Mouse (Mus musculus): ENCODE measurements around the gene Gm11563. TPM values are rescaled to one million over a fixed set of nuclear protein-coding genes. Genes with fewer than 3 reads are reported as not detected.
"Not testable (repeated sequence)": the region's sequence is repeated elsewhere in the genome, so short reads cannot be mapped to it uniquely, and the experiment has no call there.

Gm11563 gene
- not detected in 2 replicates for total RNA-seq (2014; fragmentation: Nextera tagmentation)
- not detected in 2 replicates for total RNA-seq (2017)
- polyA plus RNA-seq (2012), result not detected in 2 replicates

DNA sequence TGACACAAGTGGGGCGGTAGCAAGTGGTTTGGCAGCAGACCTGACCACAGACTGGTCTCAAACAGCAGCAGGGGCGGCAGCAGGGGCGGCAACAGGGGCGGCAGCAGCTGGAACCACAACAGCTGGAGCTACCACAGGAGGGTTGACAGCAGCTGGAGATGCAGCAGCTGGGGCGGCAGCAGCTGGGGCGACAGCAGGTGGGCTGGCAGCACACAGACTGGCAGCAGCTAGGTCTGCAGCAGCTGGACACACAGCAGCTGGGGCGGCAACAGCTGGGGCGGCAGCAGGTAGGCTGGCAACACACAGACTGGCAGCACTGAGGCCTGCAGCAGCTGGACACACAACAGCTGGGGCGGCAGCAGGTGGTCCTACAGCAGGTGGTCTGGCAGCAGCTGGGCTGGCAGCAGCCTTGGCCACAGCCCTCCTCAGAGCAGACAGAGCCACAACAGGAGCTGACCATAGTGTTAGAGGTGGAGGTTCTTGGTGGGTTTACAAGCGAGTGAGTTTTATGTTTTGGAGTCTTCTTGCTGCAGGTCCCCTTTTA is at the start of gene Gm11563:
Gene Gm11563, minus strand, starts transcription at position 494 of the 544 bp plus-strand sequence.
- not testable (repeated sequence) for H3K4me3 ChIP-seq (ENCODE audit: low read depth, low read length); H3K4me1 ChIP-seq (ENCODE audit: insufficient read depth, low read depth, low read length); DNase-seq (ENCODE audit: low spot score); H3K36me3 ChIP-seq (replicated peaks); H3K27me3 ChIP-seq (ENCODE audit: insufficient read depth, low read length); ATAC-seq (ENCODE audit: extremely low read depth, insufficient number of reproducible peaks, low FRiP score, poor library complexity, severe bottlenecking)
- H3K9me3 ChIP-seq (replicated peaks), result peaks cover 25% of the 10 kb centered on the region

DNA sequence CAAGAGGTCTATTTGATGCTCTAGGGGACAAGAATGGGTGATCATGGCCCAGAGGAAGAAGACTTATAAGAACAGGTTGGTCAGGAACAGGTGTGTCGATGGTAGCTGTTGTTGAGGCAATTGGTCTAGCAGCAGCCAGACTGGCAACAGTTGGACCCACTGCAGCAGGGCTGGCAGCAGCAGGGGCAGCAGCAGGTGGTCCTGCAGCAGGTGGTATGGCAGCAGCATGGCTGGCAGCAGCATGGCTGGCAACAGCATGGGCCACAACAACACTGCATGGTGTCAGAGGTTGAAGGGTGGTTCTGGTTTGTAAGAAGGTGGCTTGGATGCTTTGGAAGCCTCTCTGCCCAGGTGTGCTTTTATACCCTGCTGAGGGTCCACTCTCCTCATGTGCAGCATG is 31.7 kb upstream of the Gm11563 start, which contains the start of gene Gm14190:
Gene Gm14190, minus strand, starts transcription at position 278 of the 400 bp plus-strand sequence.
- DNase-seq (ENCODE audit: low spot score) (no peak), ATAC-seq (ENCODE audit: extremely low read depth, insufficient number of reproducible peaks, low FRiP score, poor library complexity, severe bottlenecking) (no peak)
- TF ChIP-seq GATA1 (IDR thresholded peaks at IDR 0.05; ENCODE audit: borderline replicate concordance, low read length) (no peak), GATA2 (IDR thresholded peaks at IDR 0.05; ENCODE audit: borderline replicate concordance, low read depth, low read length) (no peak), POLR2AphosphoS5 (IDR thresholded peaks at IDR 0.05; ENCODE audit: insufficient replicate concordance, low read depth, low read length) (no peak), CTCF (IDR thresholded peaks at IDR 0.05; ENCODE audit: low read depth, low read length) (no peak), TAL1 (conservative IDR thresholded peaks at IDR 0.05; ENCODE audit: low read depth, low read length) (no peak)
- H3K27me3 ChIP-seq (ENCODE audit: insufficient read depth, low read length), result no peaks in the 10 kb centered on the region
- H3K4me1 ChIP-seq (ENCODE audit: insufficient read depth, low read depth, low read length), result no peaks in the 10 kb centered on the region
- no peaks in the 10 kb centered on the region for H3K36me3 ChIP-seq (replicated peaks)
- H3K9me3 ChIP-seq (replicated peaks), result peaks cover 5% of the 10 kb centered on the region
- H3K4me3 ChIP-seq (ENCODE audit: low read depth, low read length), result no peak within 1 kb of the TSS

DNA sequence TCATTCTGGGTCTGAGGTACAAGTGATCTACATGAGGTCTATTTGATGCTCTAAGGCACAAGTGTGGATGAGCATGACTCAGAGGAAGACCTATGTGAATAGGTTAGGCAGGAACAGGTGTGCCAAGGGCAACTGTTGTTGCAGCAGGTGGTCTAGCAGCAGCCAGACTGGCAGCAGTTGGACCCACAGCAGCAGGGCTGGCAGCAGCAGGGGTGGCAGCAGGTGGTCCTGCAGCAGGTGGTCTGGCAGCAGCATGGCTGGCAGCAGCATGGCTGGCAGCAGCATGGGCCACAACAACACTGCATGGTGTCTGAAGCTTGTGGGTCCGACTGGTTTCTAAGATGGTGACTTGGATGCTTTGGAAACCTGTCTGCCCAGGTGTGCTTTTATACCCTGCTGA is 26.5 kb upstream of the Gm11563 start:
- H3K36me3 ChIP-seq (replicated peaks); H3K4me3 ChIP-seq (ENCODE audit: low read depth, low read length); H3K4me1 ChIP-seq (ENCODE audit: insufficient read depth, low read depth, low read length); ATAC-seq (ENCODE audit: extremely low read depth, insufficient number of reproducible peaks, low FRiP score, poor library complexity, severe bottlenecking); H3K27me3 ChIP-seq (ENCODE audit: insufficient read depth, low read length); DNase-seq (ENCODE audit: low spot score): not testable (repeated sequence)
- H3K9me3 ChIP-seq (replicated peaks), result peaks cover 11% of the 10 kb centered on the region

DNA sequence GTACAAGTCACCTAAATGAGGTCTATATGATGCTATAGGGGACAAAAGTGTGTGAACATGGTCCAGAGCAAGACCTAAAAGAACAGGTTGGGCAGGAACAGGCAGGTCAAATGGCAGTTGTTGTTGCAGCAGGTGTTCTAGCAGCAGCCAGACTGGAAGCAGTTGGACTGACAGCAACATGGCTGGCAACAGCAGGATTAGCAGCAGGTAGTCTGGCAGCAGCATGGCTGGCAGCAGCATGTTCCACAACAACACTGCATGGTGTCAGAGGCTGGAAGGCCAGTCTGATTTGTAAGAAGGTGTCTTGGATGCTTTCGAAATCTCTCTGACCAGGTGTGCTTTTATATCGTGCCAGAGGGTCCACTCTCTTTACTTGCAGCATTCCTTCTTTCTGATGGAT is 24.7 kb upstream of the Gm11563 start:
- Histone ChIP-seq H3K27me3 (ENCODE audit: insufficient read depth, low read length) (no peaks in the 10 kb centered on the region), H3K9me3 (replicated peaks) (peaks cover 18% of the 10 kb centered on the region), H3K36me3 (replicated peaks) (no peaks in the 10 kb centered on the region), H3K4me1 (ENCODE audit: insufficient read depth, low read depth, low read length) (no peaks in the 10 kb centered on the region), H3K4me3 (ENCODE audit: low read depth, low read length) (no peak overlapping the region)
- DNase-seq (ENCODE audit: low spot score) (no peak), ATAC-seq (ENCODE audit: extremely low read depth, insufficient number of reproducible peaks, low FRiP score, poor library complexity, severe bottlenecking) (no peak)
- no peak for TF ChIP-seq TAL1 (conservative IDR thresholded peaks at IDR 0.05; ENCODE audit: low read depth, low read length)
- no peak for TF ChIP-seq GATA1 (IDR thresholded peaks at IDR 0.05; ENCODE audit: borderline replicate concordance, low read length)
- TF ChIP-seq CTCF (IDR thresholded peaks at IDR 0.05; ENCODE audit: low read depth, low read length), result no peak
- no peak for TF ChIP-seq POLR2AphosphoS5 (IDR thresholded peaks at IDR 0.05; ENCODE audit: insufficient replicate concordance, low read depth, low read length)
- no peak for TF ChIP-seq GATA2 (IDR thresholded peaks at IDR 0.05; ENCODE audit: borderline replicate concordance, low read depth, low read length)

DNA sequence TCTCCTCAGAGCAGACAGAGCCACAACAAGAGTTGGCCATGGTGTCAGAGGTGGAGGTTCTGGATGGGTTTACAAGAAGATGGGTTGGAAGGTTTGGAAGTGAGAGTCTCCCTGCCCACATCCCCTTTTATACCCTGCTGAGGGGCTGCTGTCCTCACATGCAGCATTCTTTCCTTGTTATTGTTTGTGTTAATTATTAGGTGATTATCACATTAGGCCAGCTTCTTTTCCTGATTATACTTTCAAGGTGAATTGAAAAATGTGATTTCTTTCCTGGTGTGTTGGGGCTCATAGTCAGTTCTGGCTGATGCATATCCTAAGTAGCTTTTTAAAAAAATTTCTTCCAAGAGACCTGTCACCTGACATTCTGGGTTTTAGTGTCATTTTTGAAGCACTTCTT is 7.1 kb upstream of the Gm11563 start, which contains the start of gene Krtap4-6:
Gene Krtap4-6, minus strand, starts transcription at position 101 of the 400 bp plus-strand sequence.
- peaks cover 19% of the 10 kb centered on the region for H3K9me3 ChIP-seq (replicated peaks)
- no peaks in the 10 kb centered on the region for H3K36me3 ChIP-seq (replicated peaks)
- no peak for DNase-seq (ENCODE audit: low spot score)
- ATAC-seq (ENCODE audit: extremely low read depth, insufficient number of reproducible peaks, low FRiP score, poor library complexity, severe bottlenecking), result no peak
- TF ChIP-seq GATA2 (IDR thresholded peaks at IDR 0.05; ENCODE audit: borderline replicate concordance, low read depth, low read length) (no peak), TAL1 (conservative IDR thresholded peaks at IDR 0.05; ENCODE audit: low read depth, low read length) (no peak), CTCF (IDR thresholded peaks at IDR 0.05; ENCODE audit: low read depth, low read length) (no peak), POLR2AphosphoS5 (IDR thresholded peaks at IDR 0.05; ENCODE audit: insufficient replicate concordance, low read depth, low read length) (no peak), GATA1 (IDR thresholded peaks at IDR 0.05; ENCODE audit: borderline replicate concordance, low read length) (no peak)
- no peaks in the 10 kb centered on the region for H3K27me3 ChIP-seq (ENCODE audit: insufficient read depth, low read length)
- no peaks in the 10 kb centered on the region for H3K4me1 ChIP-seq (ENCODE audit: insufficient read depth, low read depth, low read length)
- H3K4me3 ChIP-seq (ENCODE audit: low read depth, low read length), result no peak within 1 kb of the TSS

DNA sequence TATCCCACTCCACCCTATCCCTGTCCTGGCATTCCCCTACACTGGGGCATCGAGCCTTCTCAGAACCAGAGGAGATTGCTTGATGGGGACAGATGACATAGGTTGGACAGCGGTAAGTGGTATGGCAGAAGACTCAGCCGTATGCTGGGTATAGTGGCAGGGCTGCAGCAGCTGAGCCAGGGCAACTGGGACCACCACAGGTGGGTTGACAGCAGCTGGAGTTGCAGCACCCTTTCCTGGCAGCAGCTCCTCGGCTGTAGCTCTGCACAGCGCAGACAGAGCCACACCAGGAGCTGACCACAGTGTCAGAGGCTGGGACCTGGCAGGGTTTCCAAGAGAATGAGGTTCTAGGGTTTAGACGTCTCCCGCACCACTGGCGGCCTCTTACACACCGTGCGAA is 4.0 kb upstream of the Gm11563 start:
- H3K4me1 ChIP-seq (ENCODE audit: insufficient read depth, low read depth, low read length), result no peaks in the 10 kb centered on the region
- TF ChIP-seq POLR2AphosphoS5 (IDR thresholded peaks at IDR 0.05; ENCODE audit: insufficient replicate concordance, low read depth, low read length) (no peak), GATA1 (IDR thresholded peaks at IDR 0.05; ENCODE audit: borderline replicate concordance, low read length) (no peak), GATA2 (IDR thresholded peaks at IDR 0.05; ENCODE audit: borderline replicate concordance, low read depth, low read length) (no peak), CTCF (IDR thresholded peaks at IDR 0.05; ENCODE audit: low read depth, low read length) (no peak)
- H3K27me3 ChIP-seq (ENCODE audit: insufficient read depth, low read length), result no peaks in the 10 kb centered on the region
- peaks cover 30% of the 10 kb centered on the region for H3K9me3 ChIP-seq (replicated peaks)
- DNase-seq (ENCODE audit: low spot score), result no peak
- no peak overlapping the region for H3K4me3 ChIP-seq (ENCODE audit: low read depth, low read length)
- no peaks in the 10 kb centered on the region for H3K36me3 ChIP-seq (replicated peaks)
- ATAC-seq (ENCODE audit: extremely low read depth, insufficient number of reproducible peaks, low FRiP score, poor library complexity, severe bottlenecking), result no peak

DNA sequence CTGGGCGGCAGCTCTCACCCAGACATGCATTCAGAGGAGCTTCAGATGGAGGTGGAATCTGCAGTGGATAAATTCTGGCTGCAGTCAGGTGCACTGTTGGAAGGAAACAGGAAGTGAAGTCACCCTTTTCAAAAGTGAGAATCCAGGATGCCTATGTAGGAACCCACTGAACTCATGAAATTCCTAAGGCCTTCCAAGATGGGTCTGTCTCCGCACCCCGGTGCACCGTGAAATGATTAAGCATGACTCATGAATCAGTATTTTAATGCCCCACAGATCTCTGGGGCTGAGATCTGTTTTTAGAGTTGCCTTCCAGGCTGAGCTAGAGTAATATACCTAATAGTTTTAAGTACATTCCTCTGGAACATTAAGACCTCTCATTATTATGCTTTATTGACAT is 496 bp upstream of the Gm11563 start:
- H3K36me3 ChIP-seq (replicated peaks), result no peaks in the 10 kb centered on the region
- ATAC-seq (ENCODE audit: extremely low read depth, insufficient number of reproducible peaks, low FRiP score, poor library complexity, severe bottlenecking) (no peak), DNase-seq (ENCODE audit: low spot score) (no peak)
- no peak for TF ChIP-seq CTCF (IDR thresholded peaks at IDR 0.05; ENCODE audit: low read depth, low read length)
- TF ChIP-seq GATA1 (IDR thresholded peaks at IDR 0.05; ENCODE audit: borderline replicate concordance, low read length), result no peak
- TF ChIP-seq GATA2 (IDR thresholded peaks at IDR 0.05; ENCODE audit: borderline replicate concordance, low read depth, low read length), result no peak
- TF ChIP-seq POLR2AphosphoS5 (IDR thresholded peaks at IDR 0.05; ENCODE audit: insufficient replicate concordance, low read depth, low read length), result no peak
- TF ChIP-seq TAL1 (conservative IDR thresholded peaks at IDR 0.05; ENCODE audit: low read depth, low read length), result no peak
- H3K4me1 ChIP-seq (ENCODE audit: insufficient read depth, low read depth, low read length), result no peaks in the 10 kb centered on the region
- no peak overlapping the region for H3K4me3 ChIP-seq (ENCODE audit: low read depth, low read length)
- peaks cover 28% of the 10 kb centered on the region for H3K9me3 ChIP-seq (replicated peaks)
- no peaks in the 10 kb centered on the region for H3K27me3 ChIP-seq (ENCODE audit: insufficient read depth, low read length)

All from G1E (cell line).